Mouse (Mus musculus) kidney, adult 2 months (tissue): ENCODE data around the gene 4632433K11Rik.

ENCODE experiments used
- CTCF ChIP-seq: fragments of 200-500 bp; conservative IDR thresholded peaks from 2 replicates; pipeline ENCODE4 v1.5.1; 2011; ENCODE audit warnings: low read depth, mild to moderate bottlenecking, control low read depth, low read length, moderate library complexity, mixed read lengths; ENCODE audit not compliant: insufficient read depth, insufficient read length
- POLR2A ChIP-seq: fragments of 200-500 bp; IDR thresholded peaks from one replicate; pipeline ENCODE4 v1.6.1; 2011; ENCODE audit warnings: low read depth, low read length, control low read depth

DNA sequence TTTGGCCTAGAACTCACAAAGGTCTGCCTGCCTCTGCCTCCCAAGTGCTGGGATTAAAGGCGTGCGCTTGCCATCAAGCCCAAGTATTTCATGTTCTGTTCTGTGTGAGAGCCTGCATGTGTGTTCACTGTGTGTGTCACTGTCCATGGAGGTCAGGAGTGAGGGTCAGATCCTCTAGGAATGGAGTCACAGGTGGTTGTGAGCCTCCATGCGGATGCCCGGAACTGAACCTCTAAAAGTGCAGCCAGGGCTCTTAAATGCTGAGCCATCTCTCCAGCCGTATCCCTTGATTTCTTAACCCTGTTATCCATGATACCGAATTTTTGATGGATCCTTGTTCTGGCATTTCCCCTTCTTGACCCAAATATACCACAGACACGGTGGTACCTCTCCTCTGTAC, 3.1 kb downstream of the 4632433K11Rik start:
- no peak for TF ChIP-seq POLR2A
- no peak for TF ChIP-seq CTCF
